Mouse (Mus musculus): ENCODE results near the gene Them7. TPM values are rescaled to one million over a fixed set of nuclear protein-coding genes. Genes with fewer than 3 reads are reported as not detected.

Gene Them7
- polyA plus RNA-seq, 1 experiment from 2014 or later: 0.90 TPM

Other genes with a start within 250 kb of the Them7 start
- 330 and 348 TPM in 2 replicates for gene Eif3m, start 207.2 kb upstream of the Them7 start, polyA plus RNA-seq (2014; fragmentation: Nextera tagmentation; extraction: Ambion mirVana)
- not detected in 2 replicates for gene Gm11060, start 132.3 kb upstream of the Them7 start, polyA plus RNA-seq (2014; fragmentation: Nextera tagmentation; extraction: Ambion mirVana)
- gene Wt1, start 97.8 kb upstream of the Them7 start, polyA plus RNA-seq (2014; fragmentation: Nextera tagmentation; extraction: Ambion mirVana): 19.6 and 21.3 TPM in 2 replicates
- 76.1 and 79.6 TPM in 2 replicates for gene Rcn1, start 175.0 kb downstream of the Them7 start, polyA plus RNA-seq (2014; fragmentation: Nextera tagmentation; extraction: Ambion mirVana)